ENCODE assay signal across 16 mouse cellular contexts in the genomic region with DNA sequence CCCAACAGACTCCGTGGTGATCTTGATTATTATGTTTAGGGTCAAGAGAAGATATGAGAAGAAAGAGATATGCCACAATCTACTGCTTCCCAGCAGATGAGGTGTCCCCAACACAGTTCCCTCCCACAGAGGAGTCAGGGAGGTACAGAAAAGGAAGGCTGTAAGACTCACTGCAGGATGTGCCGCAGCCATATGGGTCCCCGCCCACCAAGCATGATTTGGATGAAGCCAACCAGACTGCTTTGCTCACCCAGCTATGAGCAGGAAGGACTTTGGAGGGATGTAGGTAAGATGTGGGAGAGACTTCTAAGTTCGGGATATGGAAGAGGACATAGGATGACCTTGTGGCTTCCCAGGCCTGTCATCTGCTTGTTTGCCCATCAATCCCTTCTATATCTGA. TPM values are rescaled to one million over a fixed set of nuclear protein-coding genes. Genes with fewer than 3 reads are reported as not detected.
DNase-seq lines count a peak whose midpoint lies in the region; ATAC-seq and TF ChIP-seq lines count a peak whose summit lies in the region.
"Had no signal": no experiment of that assay in that cellular context is flagged by ENCODE, and none has a peak within 500 bp of the region (broad histone marks: within the 10 kb centered on the region; RNA-seq: fewer than 3 reads in every experiment).

No protein-coding gene starts in this region.

- no peak overlapping the region; the same call in 1 of the 2 replicates for H3K4me3 ChIP-seq in layer of hippocampus, adult 2 months
- H3K4me3 ChIP-seq: erythroblast, embryonic 14.5 days; hindbrain, embryonic 13.5 days; midbrain, embryonic 10.5 days had no signal

- peak overlapping the region; percentile 86 for H3K27ac ChIP-seq in layer of hippocampus, adult 2 months
- H3K27ac ChIP-seq: hindbrain, embryonic 13.5 days; midbrain, embryonic 10.5 days had no signal

- DNase-seq in frontal cortex, postnatal 14 days (ENCODE audit: low spot score in 2 of 2), result no peak
- peak; percentile 70 to 83 for DNase-seq in layer of hippocampus, adult 2 months (ENCODE audit: low spot score in 2 of 2)
- no peak for DNase-seq in layer of hippocampus, postnatal 10 days (ENCODE audit: low spot score in 2 of 2)
- DNase-seq in right cerebral cortex, adult 2 months (ENCODE audit: low spot score in 2 of 2), result peak; percentile 78 to 79
- no peak for DNase-seq in right cerebral cortex, postnatal 4 days
- no peak for DNase-seq in c-Kit-positive CD71-positive TER-119-positive erythroid progenitor cells, embryonic 14.5 days (ENCODE audit: low spot score)
- DNase-seq in natural killer cell, adult 2 months (ENCODE audit: low spot score in 2 of 2), result no peak
- DNase-seq: adrenal gland, postnatal 14 days; cerebellum, adult 18-20 months; kidney, adult 18-20 months; lung, postnatal 10 days; thymus, adult 18-20 months had no signal

- peak; percentile 85 for ATAC-seq in frontal cortex, adult (ENCODE audit: low TSS enrichment)

- no peak for TF ChIP-seq CTCF in layer of hippocampus, adult 2 months (conservative IDR thresholded peaks at IDR 0.05)

RNA-seq across cellular contexts. Expression of a gene that starts 25.1 kb away (rescaled TPM):
- total RNA-seq in layer of hippocampus, adult 2 months (2021), result 100 to 1,000 TPM; 147 to 158 TPM
- total RNA-seq in layer of hippocampus, postnatal 10 days (2021), result 100 to 1,000 TPM; 120 to 125 TPM

Comparison
In these comparisons a context has a peak if more than half of its experiments do, and no peak if none do; other contexts are left out.
1. DNase-seq: peak in layer of hippocampus, adult 2 months (2 of 2) and right cerebral cortex, adult 2 months (2 of 2); none in frontal cortex, postnatal 14 days (0 of 2), layer of hippocampus, postnatal 10 days (0 of 2), right cerebral cortex, postnatal 4 days (single experiment), c-Kit-positive CD71-positive TER-119-positive erythroid progenitor cells, embryonic 14.5 days (single experiment) and natural killer cell, adult 2 months (0 of 2).